Mouse (Mus musculus) kidney, adult 8-10 months (tissue): ENCODE results near the gene Abcb9.

Source experiments
- DNase-seq, 2 experiments: peaks; one replicate each; pipeline ENCODE4 v3.0.0; 2022

Gene Abcb9

DNA sequence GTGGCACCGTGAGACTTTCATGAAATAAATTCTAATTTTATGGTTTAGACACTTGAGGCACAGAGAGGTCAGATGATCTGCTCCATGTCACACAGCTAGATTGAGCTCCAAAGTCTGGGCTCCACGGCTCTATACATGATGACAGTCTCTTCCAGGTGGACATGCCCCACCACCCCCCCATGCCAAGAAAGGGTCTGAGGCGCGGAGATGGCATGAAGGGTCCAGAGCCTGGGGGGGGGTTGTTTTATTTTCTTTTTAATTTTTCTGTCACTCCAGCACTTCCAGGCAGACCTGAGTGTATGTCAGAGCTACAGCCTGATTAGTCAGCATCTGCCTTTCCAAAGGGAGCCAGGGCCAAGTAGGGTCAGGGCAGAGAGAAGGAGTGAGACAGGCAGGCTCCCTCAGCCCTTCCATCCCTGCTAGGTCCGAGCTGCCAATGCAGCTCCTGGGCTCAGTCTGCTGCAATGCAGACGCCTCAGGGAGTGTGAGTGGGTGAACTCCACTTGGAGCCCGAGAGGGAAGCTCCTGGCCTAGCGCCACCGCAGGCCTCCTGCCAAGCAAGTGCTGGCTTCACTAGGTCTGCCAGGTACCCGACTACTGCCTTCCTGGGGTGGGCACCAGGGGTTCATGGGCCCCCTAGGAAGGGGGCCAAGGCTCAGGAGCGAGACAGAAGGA is 2.3 kb downstream of the Abcb9 start:
- peak; percentile 81 to 86 for DNase-seq

DNA sequence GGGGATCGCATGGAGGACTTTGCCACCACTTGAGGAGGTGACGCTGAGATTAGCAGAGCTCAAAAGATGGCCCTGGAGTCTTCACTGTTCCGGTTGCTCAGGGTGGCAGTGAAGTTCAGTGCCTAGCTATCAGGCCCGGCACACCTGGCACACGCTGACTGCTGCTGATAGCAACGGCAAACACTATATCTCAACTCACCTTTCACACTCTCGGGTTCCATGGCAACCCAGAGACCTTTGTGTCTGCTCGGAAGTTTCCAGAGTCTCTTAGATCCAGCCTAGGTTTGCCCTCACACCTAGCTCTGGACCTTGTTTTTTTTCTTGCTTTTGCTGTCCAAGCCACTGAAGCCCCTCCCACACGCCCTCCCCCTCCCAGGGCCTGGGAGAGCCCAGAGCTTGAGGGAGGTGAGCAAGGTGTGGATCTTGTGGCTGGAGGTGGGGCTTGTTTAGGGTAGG is 3.6 kb downstream of the Abcb9 start:
- DNase-seq, result no peak

DNA sequence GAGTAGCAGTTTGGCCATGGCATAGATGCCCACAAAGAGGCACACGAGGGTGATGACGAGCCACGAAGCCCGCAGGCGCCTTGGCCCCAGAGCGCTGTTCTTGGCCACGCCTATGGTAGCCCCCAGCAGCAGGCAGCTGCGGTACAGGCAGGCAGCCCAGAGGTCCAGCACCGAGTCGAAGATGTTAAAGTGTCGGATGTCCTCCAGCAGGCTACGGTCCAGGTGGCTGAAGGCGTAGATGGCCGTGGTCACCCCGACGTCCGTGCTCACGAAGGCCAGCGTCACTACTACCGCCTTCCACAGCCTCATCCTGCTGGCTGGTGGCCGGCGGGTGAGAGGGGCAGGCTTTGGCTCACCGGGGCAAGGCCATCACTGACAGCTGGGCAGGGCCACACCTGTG is 5.7 kb downstream of the Abcb9 start:
- no peak for DNase-seq

DNA sequence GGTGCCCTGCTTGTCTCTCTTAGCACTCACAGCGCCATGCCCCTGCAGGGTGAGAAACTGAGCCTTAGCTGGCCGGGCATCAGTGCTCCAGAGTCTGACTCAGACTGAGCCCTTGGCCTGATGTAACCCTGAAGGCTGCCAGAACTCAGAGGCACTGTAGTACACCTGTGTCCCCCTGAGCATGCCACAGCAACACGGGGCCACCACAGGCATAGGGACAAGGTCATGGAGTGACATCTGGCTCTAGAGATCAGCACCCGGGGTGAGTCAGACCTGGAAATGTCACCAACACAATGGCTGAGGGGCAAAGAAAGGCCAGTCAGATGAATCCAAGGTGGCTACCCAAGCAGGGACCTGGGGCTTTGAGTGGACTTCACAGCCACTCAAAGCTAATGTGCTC is 8.7 kb downstream of the Abcb9 start:
- no peak for DNase-seq

DNA sequence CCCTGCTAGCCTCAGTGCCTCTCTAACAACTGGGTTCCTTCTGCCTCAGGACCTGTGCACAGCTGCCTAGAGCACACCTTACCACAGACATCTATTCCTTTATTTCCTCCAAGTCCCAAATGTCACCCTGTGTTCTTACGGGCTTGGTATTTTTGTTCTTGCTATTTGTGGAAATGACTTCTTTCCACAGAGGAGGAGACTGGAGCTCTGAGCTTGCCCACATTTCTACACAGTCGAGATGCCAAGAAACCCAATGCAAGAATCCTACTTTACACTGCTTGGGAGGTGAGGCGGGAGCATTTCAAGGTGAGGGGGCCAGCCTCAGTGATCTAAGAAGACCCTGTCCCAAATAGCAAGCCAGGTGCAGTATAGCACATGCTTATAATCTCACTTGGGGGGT is 10.1 kb downstream of the Abcb9 start:
- no peak for DNase-seq

DNA sequence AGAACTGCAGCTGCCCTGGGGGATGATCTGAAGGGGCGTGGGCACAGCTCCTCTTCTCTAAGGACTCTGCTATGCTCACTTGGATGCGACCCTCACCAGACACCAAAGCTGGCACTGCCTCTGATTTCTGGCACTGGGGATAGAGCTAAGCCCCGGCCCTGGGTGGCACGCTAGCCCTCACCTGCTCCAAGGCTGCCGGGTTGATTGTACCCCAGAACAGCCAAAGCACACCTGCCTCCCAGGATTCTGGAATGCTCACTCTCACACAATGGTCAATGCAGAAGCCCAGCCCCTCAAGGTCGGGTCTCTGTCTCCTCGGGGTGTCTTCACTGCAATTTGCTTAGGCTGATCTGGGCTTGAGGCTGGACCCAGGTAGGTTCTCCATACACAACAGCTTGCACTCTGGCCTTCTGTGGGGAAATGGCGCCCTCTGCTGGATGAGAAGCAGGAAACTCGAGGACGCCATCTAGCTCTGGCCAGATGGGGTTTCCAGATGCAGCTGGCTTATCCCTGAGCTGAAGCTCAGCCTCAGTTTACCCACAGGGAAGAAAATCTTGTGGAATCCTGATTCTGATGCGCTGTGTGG is 10.9 kb downstream of the Abcb9 start:
- DNase-seq, result peak; percentile 79 to 87

DNA sequence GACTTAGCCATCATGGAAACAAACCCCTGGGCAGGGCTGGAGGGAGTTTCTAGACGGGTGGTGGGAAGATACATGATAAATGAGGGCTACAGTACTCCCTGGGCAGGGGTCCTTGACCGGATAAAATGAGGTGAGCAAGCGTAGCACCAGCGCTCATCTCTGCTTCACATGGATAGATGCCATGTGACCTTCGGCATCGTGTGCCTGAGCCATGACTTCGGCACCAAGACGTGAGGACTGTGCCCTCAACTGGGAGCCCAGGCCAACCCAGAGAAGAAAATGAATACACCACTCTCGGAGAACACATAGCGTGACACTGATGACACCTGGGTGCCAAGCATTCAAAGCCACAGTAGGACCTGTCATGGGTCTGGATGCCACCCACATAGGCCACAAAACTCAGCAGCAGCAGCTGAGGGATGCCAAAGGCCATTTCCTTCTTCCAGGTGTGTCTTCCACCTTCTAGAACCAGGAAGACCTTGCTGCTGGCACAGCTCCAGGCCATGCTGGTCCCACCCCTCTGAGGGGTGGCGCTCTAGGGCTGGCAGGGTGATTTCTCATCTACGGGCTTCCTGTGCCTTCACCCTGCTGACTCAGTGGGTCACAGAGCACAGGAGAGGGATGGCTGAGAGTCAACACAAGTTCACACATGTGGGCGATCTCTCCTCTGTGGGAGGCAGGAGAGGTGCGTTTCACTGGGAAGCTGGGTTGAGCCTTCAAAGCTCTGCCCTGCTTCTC is 11.6 kb downstream of the Abcb9 start:
- DNase-seq, result peak; percentile 50 to 52

DNA sequence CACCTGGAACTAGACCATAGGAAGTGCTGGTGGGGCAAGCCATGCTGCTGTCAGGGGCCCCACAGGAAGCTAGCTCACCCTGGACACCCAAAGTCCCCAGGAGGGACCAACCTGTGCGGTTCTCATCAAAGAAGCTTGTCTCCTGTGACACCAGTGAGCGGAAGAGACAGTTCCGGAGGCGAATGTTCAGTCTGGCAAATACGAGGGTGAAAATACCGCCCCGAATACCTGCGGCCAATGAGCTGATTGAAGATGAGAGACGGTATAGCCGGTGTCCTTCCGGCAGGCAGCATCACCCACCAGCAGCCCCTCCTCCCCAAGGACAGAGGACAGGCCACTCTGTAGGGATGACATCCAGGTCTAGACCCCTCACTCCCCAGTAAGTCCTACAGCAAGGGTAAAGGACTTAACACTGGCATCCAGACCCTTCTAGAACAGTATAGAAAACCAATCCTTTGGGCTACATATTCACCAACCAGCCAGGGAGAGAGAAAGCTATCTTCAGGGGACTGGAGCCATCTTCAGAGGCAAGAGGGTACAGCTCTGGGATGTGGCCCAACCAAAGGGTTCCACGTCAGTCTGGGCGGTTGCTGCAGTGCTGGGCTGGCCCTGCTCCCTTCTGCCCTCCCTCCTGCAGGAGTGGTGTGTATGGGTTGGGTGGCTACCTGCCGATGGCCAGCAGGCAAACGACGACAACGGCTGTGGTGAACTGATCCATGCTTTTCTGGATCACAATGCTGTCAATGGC is 12.5 kb downstream of the Abcb9 start:
- DNase-seq, result no peak

DNA sequence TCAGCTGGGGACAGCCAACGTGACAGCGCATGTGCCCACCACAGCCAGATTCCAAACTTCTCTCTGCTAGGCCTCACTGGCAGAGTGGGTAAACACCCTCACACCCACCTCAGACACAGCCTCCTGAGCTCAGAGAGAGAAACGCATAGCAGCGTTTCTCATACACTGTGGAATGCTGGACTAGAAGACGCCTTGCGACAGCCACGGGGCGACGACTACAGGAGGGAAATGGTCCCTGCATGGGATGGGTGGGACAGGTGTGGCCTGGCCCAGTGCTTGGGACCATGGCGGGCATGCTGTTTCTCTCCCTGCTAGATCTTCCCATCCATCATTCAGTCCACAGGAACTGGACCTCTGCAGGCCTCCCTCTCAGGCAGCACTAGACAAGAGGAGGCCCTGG is 13.2 kb downstream of the Abcb9 start:
- DNase-seq, result no peak

DNA sequence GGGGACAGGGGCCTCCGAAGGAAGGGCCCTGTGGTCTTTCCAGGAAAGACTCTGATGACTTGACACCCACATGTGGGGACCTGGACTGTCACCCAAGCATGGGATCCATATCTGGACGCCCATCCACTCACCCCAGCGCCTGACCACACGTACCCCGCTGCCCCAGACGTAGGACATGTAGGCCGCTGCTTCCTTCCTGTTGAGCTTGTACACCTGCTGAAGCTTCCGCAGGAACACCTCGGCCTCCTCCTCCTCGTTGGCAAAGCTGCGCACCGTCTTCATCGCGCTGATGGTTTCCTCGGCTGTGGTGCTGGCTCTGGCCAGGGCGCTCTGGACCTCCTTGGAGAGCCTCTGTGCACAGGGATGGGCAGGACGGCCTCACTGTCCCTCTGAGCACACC is 15.7 kb downstream of the Abcb9 start:
- no peak for DNase-seq

DNA sequence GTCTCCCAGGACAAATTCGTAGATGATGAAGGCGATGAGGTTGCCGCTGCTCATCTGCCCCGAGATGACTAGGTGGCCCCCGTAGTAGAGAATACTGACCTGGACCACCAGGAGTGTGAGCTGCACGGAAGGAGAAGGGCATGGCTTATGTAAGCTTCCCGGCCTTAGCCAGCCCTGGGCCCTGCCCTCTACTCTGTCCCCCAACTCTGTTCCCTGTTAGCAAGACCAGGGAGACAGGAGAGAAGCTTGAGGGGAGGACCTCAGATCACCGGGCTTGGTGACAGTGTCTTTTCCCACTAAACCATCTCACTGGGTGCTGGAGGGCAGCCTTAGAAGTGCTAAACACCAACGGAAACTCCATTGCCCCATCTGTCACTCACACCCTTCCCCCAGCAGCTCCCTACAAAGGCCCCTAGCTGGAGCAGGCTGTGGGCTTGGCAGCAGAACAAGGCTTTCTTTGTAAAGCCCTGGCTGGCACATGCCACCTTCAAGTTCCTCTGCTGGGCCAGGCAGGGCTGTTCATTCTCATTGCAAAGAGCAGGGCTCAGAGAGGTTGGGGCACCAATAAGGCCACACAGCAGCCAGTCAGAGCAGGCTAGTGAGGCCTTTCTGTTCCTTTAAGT is 16.7 kb downstream of the Abcb9 start:
- no peak for DNase-seq

DNA sequence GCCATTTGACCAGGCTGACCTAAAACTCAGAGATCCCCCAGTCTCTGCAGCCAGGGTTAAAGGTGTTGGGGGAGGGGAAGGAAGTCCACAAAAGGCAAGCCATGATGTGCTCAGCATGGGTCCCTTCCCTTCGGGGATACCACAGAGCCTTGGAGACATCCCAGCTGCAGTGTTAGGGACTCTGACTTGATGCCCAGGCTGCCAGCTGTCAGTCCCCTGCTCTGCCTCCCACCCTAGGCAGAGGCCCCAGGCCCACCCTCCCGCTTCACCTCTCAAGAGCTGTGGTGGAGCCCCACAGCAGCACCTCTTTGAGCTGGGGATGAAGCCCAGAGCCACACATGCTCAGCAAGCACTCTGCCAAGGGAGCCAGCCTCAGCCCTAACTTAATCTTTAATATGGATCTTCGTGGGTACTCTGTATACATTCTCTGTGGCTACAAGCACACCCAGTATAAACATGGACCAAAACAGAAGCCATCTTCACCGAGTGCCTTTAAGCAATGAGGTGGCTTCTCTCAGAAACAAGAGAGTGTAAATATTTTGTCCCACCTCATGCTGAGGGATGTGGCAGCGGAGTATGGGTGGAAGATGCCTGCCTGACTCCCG is 17.6 kb downstream of the Abcb9 start:
- DNase-seq, result no peak

DNA sequence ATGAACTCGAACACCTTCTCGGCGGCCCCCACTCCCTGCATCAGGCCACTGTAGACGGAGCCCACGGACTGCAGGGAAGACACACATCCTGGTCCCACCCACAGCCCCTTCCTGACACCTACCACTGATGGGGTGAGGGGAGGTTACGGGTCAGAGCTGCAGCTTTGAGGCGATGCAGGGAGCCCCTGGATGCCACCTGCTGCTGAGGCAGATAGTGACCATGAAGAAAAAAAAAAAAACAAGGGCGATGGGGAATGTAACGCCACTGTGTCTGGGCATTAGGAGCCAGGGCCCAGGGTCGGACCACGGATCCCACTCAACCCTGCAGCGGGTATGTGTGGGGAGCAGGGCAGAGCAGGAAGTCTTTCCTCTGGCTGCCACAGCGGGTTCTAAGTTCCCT is 18.4 kb downstream of the Abcb9 start:
- DNase-seq, result no peak

DNA sequence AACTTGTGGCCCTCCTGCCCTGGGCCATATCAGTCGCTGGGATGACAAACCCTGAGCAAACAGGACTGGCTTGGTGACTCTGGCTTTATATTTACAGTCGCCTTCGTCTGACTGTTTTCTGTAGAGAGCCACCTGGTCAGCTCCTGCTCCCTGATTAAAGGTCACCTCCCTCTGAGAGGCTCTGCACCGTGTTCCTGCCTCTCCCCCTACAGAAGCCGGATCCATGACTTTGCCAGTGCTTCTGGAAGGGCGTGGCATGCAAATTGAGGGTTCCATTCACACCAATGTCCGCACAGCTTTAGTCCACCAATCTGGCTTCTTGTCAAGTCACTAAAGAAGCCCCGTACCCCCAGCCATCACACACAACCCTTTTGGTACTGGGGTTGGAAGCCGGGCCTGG is 19.0 kb downstream of the Abcb9 start:
- DNase-seq, result no peak

DNA sequence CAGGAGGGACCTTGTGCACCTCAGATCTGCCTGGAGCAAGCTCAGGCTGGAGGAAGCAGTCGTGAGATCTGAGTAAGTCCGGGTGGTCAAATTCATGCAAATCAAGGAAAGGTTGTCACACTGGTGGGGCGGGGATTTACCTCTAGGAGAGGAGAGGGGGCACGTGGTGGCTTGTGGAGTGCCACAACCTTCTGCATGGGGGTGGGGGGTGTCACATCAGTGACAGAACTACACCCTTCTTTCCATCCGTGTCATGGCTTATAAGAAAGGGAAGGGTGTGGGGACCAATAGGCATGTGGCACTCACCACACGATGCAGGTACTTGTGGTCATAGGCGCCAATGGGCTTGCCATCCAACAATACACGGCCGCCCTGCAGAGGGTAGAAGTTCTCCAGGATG is 19.9 kb downstream of the Abcb9 start:
- no peak for DNase-seq

DNA sequence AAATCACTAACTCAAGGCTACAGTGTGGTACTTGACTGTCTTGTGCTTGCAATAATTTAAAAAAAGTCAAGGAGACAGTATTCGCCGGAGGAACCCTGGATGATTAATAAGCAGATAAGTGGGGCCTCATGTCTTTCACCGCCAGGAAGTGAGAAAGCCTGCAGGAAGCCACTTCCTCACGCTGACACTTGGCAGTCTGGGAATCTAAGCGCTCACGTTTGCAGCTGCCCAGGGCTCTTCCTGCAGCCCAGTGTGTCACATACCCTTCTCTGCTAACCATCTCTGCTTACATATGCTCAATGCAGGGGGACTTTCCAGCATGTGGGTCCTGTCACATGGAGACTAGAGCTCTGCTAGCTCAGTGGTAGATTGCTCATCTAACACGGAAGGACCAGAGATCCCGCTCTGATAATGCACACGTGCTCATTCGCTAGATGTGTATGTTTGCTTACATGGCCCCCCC is 20.7 kb downstream of the Abcb9 start:
- DNase-seq, result no peak

DNA sequence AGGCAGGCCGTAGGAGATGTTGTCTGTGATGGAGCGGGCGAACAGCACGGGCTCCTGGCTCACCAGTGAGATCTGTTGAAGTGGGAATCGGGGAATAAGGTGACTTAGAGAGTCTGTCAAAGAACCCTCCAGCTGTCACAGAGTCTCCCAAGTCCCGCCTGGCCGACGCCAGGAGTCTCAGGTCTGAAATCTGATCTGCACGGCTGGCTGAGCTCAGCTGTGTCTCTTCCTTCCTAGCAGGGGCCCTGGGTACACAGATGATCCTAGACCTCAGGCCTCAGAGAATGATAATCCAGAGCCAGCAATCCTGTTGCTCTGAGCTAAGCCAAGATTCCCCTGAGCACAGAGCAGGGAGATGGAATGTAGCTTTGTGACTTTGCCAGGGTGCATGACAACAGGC is 21.9 kb downstream of the Abcb9 start:
- DNase-seq, result no peak

DNA sequence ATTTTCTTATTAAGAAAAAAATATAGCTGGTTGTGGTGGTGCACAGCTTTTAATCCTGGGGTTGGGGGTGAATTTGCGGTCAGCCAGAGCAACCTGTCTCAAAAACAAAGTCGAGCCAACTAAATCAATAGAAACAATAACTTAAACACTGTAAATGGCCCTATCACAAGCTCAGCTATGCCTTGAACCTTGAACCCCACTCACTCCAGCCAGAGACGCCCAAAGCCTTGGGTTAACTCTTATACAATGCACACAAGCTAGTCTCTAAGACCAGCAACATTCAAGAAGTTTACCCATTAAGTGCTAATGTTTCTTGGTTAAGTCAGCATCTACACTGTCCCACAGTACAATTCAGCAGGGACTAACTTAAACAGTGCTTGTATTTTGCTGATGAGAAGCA is 25.9 kb downstream of the Abcb9 start:
- no peak for DNase-seq

DNA sequence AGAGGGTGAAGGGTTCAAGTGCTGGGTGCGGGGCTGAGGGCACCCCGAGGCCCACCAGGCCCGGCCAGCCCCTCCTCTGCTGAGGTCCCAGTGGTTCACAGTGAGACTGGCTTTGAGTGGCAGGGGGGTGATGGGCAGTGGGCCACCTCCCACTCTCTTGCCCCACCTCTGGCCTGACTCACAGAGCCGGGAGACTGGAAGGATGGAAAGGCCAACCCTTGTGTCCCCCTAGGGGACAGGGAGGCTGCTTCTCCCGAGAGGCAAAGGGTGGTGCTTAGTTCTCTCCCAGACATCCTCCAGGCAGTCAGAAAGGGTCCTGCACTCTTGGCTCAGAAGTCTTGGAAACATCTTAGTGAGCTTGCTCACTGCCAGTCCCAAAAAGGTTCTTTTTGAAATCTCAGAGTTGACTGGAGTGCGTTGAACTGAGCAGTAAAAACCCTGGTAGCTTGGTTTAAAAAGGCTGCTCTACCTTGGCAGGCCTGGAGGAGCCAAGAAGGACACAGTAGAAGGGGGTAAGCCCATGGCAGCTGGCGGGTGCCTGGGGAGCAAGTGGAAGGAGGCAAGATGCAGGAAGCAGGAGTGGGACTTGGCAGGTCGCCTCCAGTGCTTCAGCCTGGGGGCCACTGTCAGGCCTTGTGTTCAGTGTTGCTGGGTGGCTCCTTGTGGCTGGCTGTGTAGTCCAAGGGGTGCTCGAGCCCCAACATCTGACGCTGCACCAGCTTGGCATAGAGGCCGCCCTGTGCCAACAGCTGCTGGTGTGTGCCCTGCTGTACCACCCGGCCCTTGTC is 33.4 kb downstream of the Abcb9 start:
- DNase-seq, result no peak

DNA sequence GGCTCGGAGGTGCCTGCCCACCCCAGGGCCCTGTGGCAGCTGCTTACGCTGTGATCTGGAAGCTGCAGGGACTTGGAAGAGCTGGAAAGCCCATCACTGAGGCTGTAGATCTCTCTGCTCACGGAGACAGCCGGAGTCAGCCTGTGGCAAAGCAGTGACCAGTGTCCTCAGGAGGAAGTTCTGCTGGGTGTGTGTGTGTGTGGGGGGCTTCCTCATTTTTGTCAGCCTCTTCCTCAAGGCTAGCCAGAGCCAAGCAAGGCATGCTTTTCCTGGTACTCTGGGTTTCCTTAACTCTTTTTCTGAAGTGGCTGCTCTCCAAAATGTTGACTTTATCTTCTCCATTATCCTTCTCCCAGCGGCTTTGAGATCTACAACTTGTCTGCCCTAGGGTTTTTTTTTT is 35.9 kb downstream of the Abcb9 start:
- no peak for DNase-seq

DNA sequence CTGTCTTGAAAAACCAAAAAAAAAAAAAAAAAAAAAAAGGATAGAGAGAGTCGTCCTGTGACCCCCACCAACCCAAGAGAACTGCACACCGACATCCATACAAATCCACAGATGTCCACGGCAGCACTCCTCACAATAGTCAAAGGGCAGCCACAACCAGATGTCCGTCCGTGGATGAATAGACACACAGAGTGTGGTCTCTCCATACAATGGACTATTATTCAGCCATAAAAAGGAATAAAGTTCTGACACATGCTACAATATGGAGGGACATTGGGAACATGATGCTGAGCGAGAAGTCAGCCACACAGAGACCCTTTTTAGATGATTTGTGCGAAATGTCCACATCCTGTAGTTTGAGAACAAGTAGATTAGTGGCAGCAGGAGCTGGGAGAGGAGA is 36.8 kb downstream of the Abcb9 start:
- DNase-seq, result no peak

DNA sequence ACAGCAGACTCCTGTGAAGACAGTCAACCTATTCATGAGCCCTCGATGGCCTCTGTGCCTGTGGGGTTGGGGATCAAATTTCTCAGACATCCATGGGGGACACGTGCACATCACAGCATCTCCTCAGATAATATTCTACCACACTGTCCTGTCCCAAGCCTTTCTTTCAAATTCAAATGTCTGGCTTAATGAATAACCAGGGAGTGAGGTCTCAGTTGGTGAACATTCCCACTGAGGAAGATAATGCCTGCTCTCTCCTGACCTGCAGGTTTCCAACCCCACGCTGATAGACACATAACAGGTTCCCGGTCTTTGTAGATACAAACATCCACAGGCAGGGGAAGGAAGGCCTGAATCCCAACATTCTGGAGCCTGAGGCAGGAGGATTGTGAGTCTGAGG is 38.6 kb downstream of the Abcb9 start:
- DNase-seq, result no peak
